Mouse (Mus musculus) liver, adult 2 months (tissue): ENCODE results near the gene Timm50. TPM values are rescaled to one million over a fixed set of nuclear protein-coding genes. Genes with fewer than 3 reads are reported as not detected.

Source experiments
- DNase-seq: peaks from one replicate; pipeline ENCODE4 v3.0.0-alpha.2; 2011; ENCODE audit warnings: low read depth, low spot score; ENCODE audit errors: extremely low read depth
- H3K27ac ChIP-seq: fragments of 200-500 bp; replicated peaks from 2 replicates; pipeline ENCODE4 v1.5.1; 2012; ENCODE audit warnings: low read depth, mild to moderate bottlenecking, control low read depth, inconsistent platforms, low read length; ENCODE audit not compliant: insufficient read depth
- H3K27me3 ChIP-seq: fragments of 200-500 bp; 2 replicates; pipeline ENCODE4 v1.6.1; 2012; ENCODE audit warnings: mild to moderate bottlenecking, moderate library complexity, low read length, inconsistent platforms; ENCODE audit not compliant: control insufficient read depth, insufficient read depth
- H3K36me3 ChIP-seq: fragments of 200-500 bp; 2 replicates; pipeline ENCODE4 v1.6.1; 2012; ENCODE audit warnings: low read length, inconsistent platforms; ENCODE audit not compliant: control insufficient read depth, insufficient read depth
- H3K4me1 ChIP-seq: fragments of 200-500 bp; 2 replicates; pipeline ENCODE4 v1.6.1; 2011; ENCODE audit warnings: low read length; ENCODE audit not compliant: control insufficient read depth, insufficient read depth
- H3K4me3 ChIP-seq: fragments of 200-500 bp; 2 replicates; pipeline ENCODE4 v1.5.1; 2011; ENCODE audit warnings: low read depth, mild to moderate bottlenecking, control low read depth, low read length, moderate library complexity; ENCODE audit not compliant: insufficient read depth
- H3K79me2 ChIP-seq: fragments of 200-500 bp; 2 replicates; pipeline ENCODE4 v1.6.1; 2012; ENCODE audit warnings: inconsistent platforms, mild to moderate bottlenecking, low read length, moderate library complexity; ENCODE audit not compliant: control insufficient read depth, insufficient read depth
- H3K9ac ChIP-seq: fragments of 200-500 bp; 2 replicates; pipeline ENCODE4 v1.6.1; 2012; ENCODE audit warnings: low read depth, mild to moderate bottlenecking, control low read depth, inconsistent platforms, low read length
- CTCF ChIP-seq: fragments of 200-500 bp; IDR thresholded peaks from 2 replicates; pipeline ENCODE4 v1.5.1; 2011; ENCODE audit warnings: low read depth, low read length, control low read depth
- POLR2A ChIP-seq: fragments of 200-500 bp; IDR thresholded peaks from 2 replicates; pipeline ENCODE4 v1.6.1; 2011; ENCODE audit warnings: low read length, control low read depth; ENCODE audit not compliant: insufficient read depth; ENCODE audit errors: extremely low read depth
- WGBS: fragments of 180-500 bp; shearing (Covaris S2); methylation state at CpG from one replicate; pipeline ENCODE4 v1.1.7; 2018; 5-methylcytosine and 5-hydroxymethylcytosine counted together
- polyA plus RNA-seq: library from polyadenylated mRNA; depleted of rRNA; stranded (reverse); fragments of >200 nt; gene quantifications from 2 replicates; pipeline ENCODE4 v1.2.3, GENCODE M21; 2012; rRNA removed
- total RNA-seq: library from RNA; depleted of rRNA; stranded (reverse); fragments of >200 nt; gene quantifications from 2 replicates; pipeline ENCODE4 v1.2.3, GENCODE M21; 2014; rRNA removed

Timm50 gene
- total RNA-seq = 22.6 and 24.9 TPM in 2 replicates
- 49.4 and 52.6 TPM in 2 replicates for polyA plus RNA-seq

GRCm38 (mm10) chr7:28311926-28312543 lies at the start of gene Timm50:
Gene Timm50 (minus strand): TSS chr7:28312072.
- under 1% methylated on average over 45 of the region's 45 CpGs for WGBS
- peak within 1 kb of the TSS; percentile 69 for H3K4me3 ChIP-seq
- H3K27ac ChIP-seq = no peak within 1 kb of the TSS
- peaks cover 22% of the 10 kb centered on the region for H3K36me3 ChIP-seq
- peak; percentile 90 for DNase-seq
- H3K9ac ChIP-seq = peak within 1 kb of the TSS; percentile 77
- no peaks in the 10 kb centered on the region for H3K27me3 ChIP-seq
- H3K79me2 ChIP-seq = no peaks in the 10 kb centered on the region
- TF ChIP-seq CTCF (no peak), POLR2A (0 out of 2 replicates have a peak, but pooled peaks have one; percentile 19)
- H3K4me1 ChIP-seq = peaks cover 4% of the 10 kb centered on the region

- no peak overlapping the region for H3K9ac ChIP-seq
- H3K27me3 ChIP-seq = no peaks in the 10 kb centered on the region
- TF ChIP-seq CTCF (no peak), POLR2A (no peak)
- no peak for DNase-seq
- WGBS = 88% methylated on average over 6 of the region's 6 CpGs
- peaks cover 13% of the 10 kb centered on the region for H3K4me1 ChIP-seq
- no peak overlapping the region for H3K4me3 ChIP-seq
- H3K27ac ChIP-seq = no peak overlapping the region
- no peaks in the 10 kb centered on the region for H3K79me2 ChIP-seq
- peaks cover 2% of the 10 kb centered on the region; the same call in 1 of the 2 replicates for H3K36me3 ChIP-seq
These were observed 48.4 kb upstream of the Timm50 start for GRCm38 (mm10) chr7:28360291-28360690.

- Histone ChIP-seq H3K4me1 (peaks cover 13% of the 10 kb centered on the region), H3K36me3 (peaks cover 2% of the 10 kb centered on the region; the same call in 1 of the 2 replicates), H3K27me3 (no peaks in the 10 kb centered on the region), H3K4me3 (no peak overlapping the region), H3K27ac (no peak overlapping the region), H3K79me2 (no peaks in the 10 kb centered on the region), H3K9ac (no peak overlapping the region)
- TF ChIP-seq CTCF (no peak), POLR2A (no peak)
- DNase-seq = no peak
- 88% methylated on average over 10 of the region's 10 CpGs for whole genome bisulfite sequencing
These were observed 48.0 kb upstream of the Timm50 start for GRCm38 (mm10) chr7:28359854-28360253.

- 81% methylated on average over 7 of the region's 7 CpGs for WGBS
These were observed 46.6 kb upstream of the Timm50 start for GRCm38 (mm10) chr7:28358431-28358830.

GRCm38 (mm10) chr7:28357984-28358383 lies 46.1 kb upstream of the Timm50 start:
- H3K27me3 ChIP-seq = no peaks in the 10 kb centered on the region
- H3K4me3 ChIP-seq = no peak overlapping the region
- TF ChIP-seq CTCF (no peak), POLR2A (no peak)
- peak overlapping the region; percentile 46 for H3K27ac ChIP-seq
- peaks cover 20% of the 10 kb centered on the region for H3K4me1 ChIP-seq
- DNase-seq = no peak
- no peaks in the 10 kb centered on the region for H3K79me2 ChIP-seq
- WGBS = 6% methylated on average over 5 of the region's 5 CpGs
- H3K9ac ChIP-seq = peak overlapping the region; percentile 22; the same call in 1 of the 2 replicates
- H3K36me3 ChIP-seq = peaks cover 11% of the 10 kb centered on the region

More at GRCm38 (mm10) chr7:28358431-28358830, 46.6 kb upstream of the Timm50 start:
- Histone ChIP-seq H3K27me3 (no peaks in the 10 kb centered on the region), H3K4me1 (peaks cover 19% of the 10 kb centered on the region), H3K36me3 (peaks cover 8% of the 10 kb centered on the region; the same call in 1 of the 2 replicates), H3K9ac (no peak overlapping the region), H3K4me3 (no peak overlapping the region), H3K79me2 (no peaks in the 10 kb centered on the region), H3K27ac (0 out of 2 replicates have a peak overlapping the region, but pooled peaks have one; percentile 46)
- DNase-seq = no peak
- TF ChIP-seq CTCF = no peak
- no peak for TF ChIP-seq POLR2A

- WGBS = 53% methylated on average over 5 of the region's 5 CpGs
- Histone ChIP-seq H3K9ac (0 out of 2 replicates have a peak overlapping the region, but pooled peaks have one; percentile 24), H3K36me3 (peaks cover 15% of the 10 kb centered on the region), H3K79me2 (no peaks in the 10 kb centered on the region), H3K27ac (peak overlapping the region; percentile 46), H3K27me3 (no peaks in the 10 kb centered on the region), H3K4me1 (peaks cover 24% of the 10 kb centered on the region), H3K4me3 (no peak overlapping the region)
- no peak for TF ChIP-seq CTCF
- no peak for TF ChIP-seq POLR2A
- no peak for DNase-seq
These were observed 45.1 kb upstream of the Timm50 start for GRCm38 (mm10) chr7:28356981-28357380.
